Mouse (Mus musculus) thymus, adult 2 months (tissue): ENCODE measurements at regions not wholly inside any gene's neighbourhood (a gene's known extent, or its start where the extent isn't known, plus 50 kb on each side); places are given as distances from the start of the nearest gene placed in this dataset.

Experiments
- DNase-seq: peaks from one replicate; pipeline ENCODE4 v3.0.0; 2021
- H3K27ac ChIP-seq: fragments of 200-500 bp; 2 replicates; pipeline ENCODE4 v1.5.1; 2012; ENCODE audit warnings: low read length, control low read depth; ENCODE audit not compliant: control insufficient read depth, insufficient read depth
- H3K27me3 ChIP-seq: fragments of 200-500 bp; 2 replicates; pipeline ENCODE4 v1.6.1; 2012; ENCODE audit warnings: mild to moderate bottlenecking, low read length, moderate library complexity, mixed read lengths; ENCODE audit not compliant: control insufficient read depth, insufficient read depth
- H3K36me3 ChIP-seq: fragments of 200-500 bp; 2 replicates; pipeline ENCODE4 v1.6.1; 2012; ENCODE audit warnings: mild to moderate bottlenecking, low read length, moderate library complexity; ENCODE audit not compliant: control insufficient read depth, insufficient read depth
- H3K4me1 ChIP-seq: fragments of 200-500 bp; replicated peaks from 2 replicates; pipeline ENCODE4 v1.6.1; 2012; ENCODE audit warnings: low read length; ENCODE audit not compliant: control insufficient read depth, insufficient read depth
- H3K4me3 ChIP-seq: fragments of 200-500 bp; 2 replicates; pipeline ENCODE4 v1.5.1; 2012; ENCODE audit warnings: mild to moderate bottlenecking, low read length, control low read depth, moderate library complexity; ENCODE audit not compliant: control insufficient read depth, insufficient read depth
- CTCF ChIP-seq: fragments of 200-500 bp; IDR thresholded peaks from 2 replicates; pipeline ENCODE4 v1.5.1; 2012; ENCODE audit warnings: mild to moderate bottlenecking, control low read depth, low read length, moderate library complexity, borderline replicate concordance; ENCODE audit not compliant: control insufficient read depth, poor library complexity, insufficient read depth; ENCODE audit errors: extremely low read depth
- POLR2A ChIP-seq: fragments of 200-500 bp; IDR thresholded peaks from 2 replicates; pipeline ENCODE4 v1.6.1; 2012; ENCODE audit warnings: mild to moderate bottlenecking, low read length, control low read depth, moderate library complexity; ENCODE audit not compliant: control insufficient read depth, poor library complexity, insufficient read depth; ENCODE audit errors: extremely low read depth
- WGBS: fragments of 180-500 bp; shearing (Covaris S2); methylation state at CpG from one replicate; pipeline ENCODE4 v1.1.7; 2018; 5-methylcytosine and 5-hydroxymethylcytosine counted together

DNA sequence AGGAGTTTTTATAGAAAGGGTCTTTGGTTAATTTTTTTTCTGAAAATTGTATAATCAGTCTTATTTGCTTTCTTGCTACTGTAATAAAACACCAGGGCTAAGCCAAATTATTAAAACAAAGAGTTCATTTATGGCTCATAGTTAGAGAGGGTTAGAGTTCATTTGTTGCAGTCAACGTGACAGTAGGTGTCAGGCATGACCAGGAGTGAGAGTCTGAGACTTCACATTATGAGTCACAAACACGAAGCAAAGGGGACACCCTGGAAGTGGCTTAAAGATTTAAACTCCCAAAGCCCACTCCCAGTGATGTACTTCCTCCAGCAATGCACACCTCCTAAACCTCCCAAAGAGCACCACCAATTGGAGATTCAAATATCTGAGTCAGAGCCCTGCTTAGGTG is 305.6 kb downstream of the Irx1 start:
- Histone ChIP-seq H3K27ac (no peak overlapping the region), H3K27me3 (no peaks in the 10 kb centered on the region), H3K4me3 (no peak overlapping the region), H3K4me1 (no peaks in the 10 kb centered on the region), H3K36me3 (no peaks in the 10 kb centered on the region)
- WGBS, result 77% methylated on average over 2 of the region's 2 CpGs
- TF ChIP-seq POLR2A, result no peak
- TF ChIP-seq CTCF, result no peak
- DNase-seq, result no peak

DNA sequence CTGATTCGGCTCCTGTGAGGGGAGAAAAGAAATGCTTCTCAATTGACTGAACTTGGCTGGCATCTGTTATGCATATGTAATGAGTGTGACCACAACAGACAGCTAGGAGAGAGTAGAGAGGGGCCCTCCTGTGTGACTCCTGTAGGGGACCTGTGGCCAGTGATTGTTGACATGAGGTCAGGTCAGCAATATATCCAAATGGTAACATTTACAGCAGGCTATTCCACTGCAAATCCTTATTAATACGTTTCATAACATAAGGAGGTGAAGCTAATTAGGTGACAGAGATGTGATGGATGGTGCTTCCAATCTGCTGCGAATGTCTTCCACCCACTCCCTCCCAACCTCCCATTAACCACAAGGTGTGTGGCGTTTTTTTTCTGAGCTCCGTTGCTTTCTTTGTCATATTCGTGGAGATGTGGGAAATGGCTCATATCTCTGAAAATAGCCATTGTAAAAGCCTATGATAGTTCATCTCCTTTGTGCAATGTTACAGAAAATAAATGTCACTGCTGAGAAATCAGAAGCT is 309.5 kb downstream of the Irx1 start:
- Histone ChIP-seq H3K4me1 (no peaks in the 10 kb centered on the region), H3K27me3 (no peaks in the 10 kb centered on the region), H3K27ac (no peak overlapping the region), H3K36me3 (no peaks in the 10 kb centered on the region), H3K4me3 (no peak overlapping the region)
- WGBS, result 74% methylated on average over 6 of the region's 6 CpGs
- TF ChIP-seq CTCF (no peak), POLR2A (no peak)
- DNase-seq, result no peak

DNA sequence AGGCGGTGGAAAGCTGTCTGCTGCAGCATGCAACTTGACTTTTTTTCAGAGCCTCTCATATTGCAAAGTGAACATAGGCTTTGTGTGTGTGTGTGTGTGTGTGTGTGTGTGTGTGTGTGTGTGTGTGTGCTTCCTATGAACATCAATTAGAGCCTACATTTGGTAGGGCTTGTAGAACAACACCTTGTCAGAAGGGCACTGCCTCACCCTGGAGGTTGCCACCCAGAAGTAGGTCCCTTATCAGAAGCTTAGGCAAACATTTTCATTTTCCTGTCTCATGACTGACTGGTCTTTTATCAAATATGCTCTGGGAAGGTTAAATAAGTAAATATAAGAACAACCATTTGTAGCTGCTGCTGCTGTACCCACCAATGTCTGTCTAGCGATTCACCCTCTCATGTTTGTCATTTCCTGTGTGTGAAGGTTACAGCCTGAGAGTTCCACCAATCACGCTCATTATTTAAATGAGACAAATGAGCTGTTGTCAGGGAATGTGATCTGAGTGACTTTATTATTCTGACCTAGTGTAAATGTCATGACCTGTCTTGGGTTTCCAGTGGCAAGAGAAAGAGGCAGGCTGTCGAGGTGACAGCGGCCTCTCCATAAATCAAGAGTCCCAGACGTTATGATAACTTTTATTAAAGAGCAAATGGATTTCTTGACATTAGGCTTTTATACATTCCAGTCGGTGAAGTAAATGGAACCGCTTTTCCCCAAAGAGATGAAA is 310.1 kb downstream of the Irx1 start:
- DNase-seq, result no peak
- WGBS, result 67% methylated on average over 8 of the region's 8 CpGs
- Histone ChIP-seq H3K4me3 (no peak overlapping the region), H3K4me1 (no peaks in the 10 kb centered on the region), H3K27me3 (no peaks in the 10 kb centered on the region), H3K36me3 (no peaks in the 10 kb centered on the region), H3K27ac (no peak overlapping the region)
- TF ChIP-seq CTCF (no peak), POLR2A (no peak)

DNA sequence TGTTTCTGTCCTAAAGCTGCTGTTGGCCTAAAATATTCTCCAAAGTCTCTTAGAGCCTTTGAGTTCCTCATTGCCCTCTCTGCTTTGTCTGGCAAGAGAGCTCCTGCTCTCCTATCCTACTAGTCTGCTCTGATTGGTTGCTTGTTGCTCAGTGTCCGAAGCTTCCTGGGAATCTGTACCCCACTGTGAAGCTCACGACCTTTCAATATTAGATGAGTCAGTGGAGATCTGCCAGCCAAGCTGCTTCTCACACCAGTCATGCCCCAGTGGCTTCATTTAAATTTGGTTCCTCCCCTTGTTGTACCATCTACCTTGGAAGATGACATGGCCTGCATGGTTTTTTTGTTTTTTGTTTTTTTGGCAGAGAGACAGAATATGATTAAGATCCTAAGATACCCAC is 313.6 kb downstream of the Irx1 start:
- no peaks in the 10 kb centered on the region for H3K27me3 ChIP-seq
- H3K4me1 ChIP-seq, result no peaks in the 10 kb centered on the region
- TF ChIP-seq CTCF, result no peak
- 55% methylated on average over 2 of the region's 2 CpGs for WGBS
- no peaks in the 10 kb centered on the region for H3K36me3 ChIP-seq
- no peak overlapping the region for H3K27ac ChIP-seq
- H3K4me3 ChIP-seq, result no peak overlapping the region
- no peak for DNase-seq

DNA sequence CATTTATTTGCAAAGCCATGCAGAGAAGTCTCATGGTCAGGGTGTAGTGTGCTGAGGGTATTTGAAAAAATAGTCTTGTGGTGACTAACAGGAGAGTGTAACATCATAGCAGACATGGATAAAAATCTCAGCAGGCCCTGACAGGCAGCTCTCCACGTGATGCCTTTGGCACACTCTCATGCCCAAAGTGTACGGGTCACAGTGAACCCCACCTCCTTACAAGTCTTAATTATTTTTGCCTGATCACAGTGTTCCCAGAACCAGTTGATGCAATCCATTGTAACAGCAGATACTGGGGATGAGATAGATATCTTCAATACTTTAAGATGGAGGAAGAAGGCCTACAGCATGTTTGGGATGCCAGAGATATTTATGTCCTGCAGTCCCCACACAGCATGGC is 314.5 kb downstream of the Irx1 start:
- Histone ChIP-seq H3K36me3 (no peaks in the 10 kb centered on the region), H3K4me3 (no peak overlapping the region), H3K27ac (no peak overlapping the region), H3K27me3 (no peaks in the 10 kb centered on the region), H3K4me1 (no peaks in the 10 kb centered on the region)
- no peak for TF ChIP-seq POLR2A
- no peak for TF ChIP-seq CTCF
- no peak for DNase-seq
- WGBS, result 84% methylated on average over 2 of the region's 2 CpGs

DNA sequence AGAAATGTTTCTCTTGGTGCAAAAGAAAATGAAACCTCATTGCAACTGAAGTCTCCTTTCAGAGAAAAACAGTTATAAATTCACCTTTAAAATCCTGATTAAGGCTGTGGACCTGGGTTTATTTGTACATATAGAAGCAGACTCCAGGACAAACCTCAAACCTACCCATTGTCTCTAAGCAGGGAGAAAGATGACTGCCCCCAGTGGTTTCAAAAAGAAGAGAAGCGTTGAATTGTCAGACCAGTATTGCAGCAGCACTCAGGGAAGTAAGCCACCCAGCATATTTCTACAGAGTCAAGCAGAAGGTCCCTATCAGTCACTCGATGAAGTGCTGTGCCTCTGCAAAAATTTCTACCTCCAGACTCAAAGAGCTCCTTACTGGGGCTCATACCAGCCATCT is 332.1 kb downstream of the Irx1 start:
- Histone ChIP-seq H3K27me3 (no peaks in the 10 kb centered on the region), H3K27ac (no peak overlapping the region), H3K36me3 (no peaks in the 10 kb centered on the region), H3K4me3 (no peak overlapping the region), H3K4me1 (no peaks in the 10 kb centered on the region)
- 71% methylated on average over 2 of the region's 2 CpGs for WGBS
- no peak for DNase-seq
- TF ChIP-seq POLR2A, result no peak
- no peak for TF ChIP-seq CTCF

DNA sequence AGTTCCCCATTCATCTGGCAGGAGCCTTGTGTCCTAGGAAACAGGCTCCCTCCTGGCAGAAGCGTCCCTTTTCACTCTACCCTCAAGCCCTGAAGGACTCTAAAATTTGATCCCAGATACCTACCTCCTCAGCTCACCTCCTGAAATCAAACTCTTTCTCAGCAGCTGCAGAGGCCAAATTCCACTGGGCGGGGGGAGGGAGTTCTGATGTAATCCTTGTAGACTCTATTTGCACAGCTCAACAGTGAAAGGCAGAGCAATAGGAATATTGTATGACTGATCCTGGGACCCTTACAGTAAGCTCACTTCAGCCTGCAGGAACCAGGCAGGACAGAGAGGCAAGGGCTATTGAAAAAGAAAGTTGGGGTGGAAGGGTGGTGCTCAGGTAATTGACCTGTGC is 346.3 kb downstream of the Irx1 start:
- 65% methylated on average over 2 of the region's 2 CpGs for WGBS
- DNase-seq, result no peak
- TF ChIP-seq CTCF (no peak), POLR2A (no peak)

More for the DNA sequence above, 346.3 kb downstream of the Irx1 start:
- no peak overlapping the region for H3K27ac ChIP-seq
- no peaks in the 10 kb centered on the region for H3K4me1 ChIP-seq
- H3K36me3 ChIP-seq, result no peaks in the 10 kb centered on the region
- no peaks in the 10 kb centered on the region for H3K27me3 ChIP-seq
- H3K4me3 ChIP-seq, result no peak overlapping the region
